Mouse (Mus musculus): ENCODE measurements around the gene Mgat4d.
"Not testable (repeated sequence)": the region's sequence is repeated elsewhere in the genome, so short reads cannot be mapped to it uniquely, and the experiment has no call there.

Gene Mgat4d

GRCm38 (mm10) chr8:83348263-83348662 lies at the start of gene Mgat4d:
Gene Mgat4d (plus strand): TSS chr8:83348471.
- no peak for DNase-seq (ENCODE audit: low read depth, low spot score)

- DNase-seq (ENCODE audit: low read depth, low spot score), result peak; percentile 75
Measured at GRCm38 (mm10) chr8:83300135-83300534, 48.1 kb upstream of the Mgat4d start.

- DNase-seq (ENCODE audit: low read depth, low spot score), result peak; percentile 64
Measured at GRCm38 (mm10) chr8:83304946-83305345, 43.3 kb upstream of the Mgat4d start.

- DNase-seq (ENCODE audit: low read depth, low spot score), result no peak
Measured at GRCm38 (mm10) chr8:83309836-83310235, 38.4 kb upstream of the Mgat4d start.

GRCm38 (mm10) chr8:83315084-83315483 lies 33.2 kb upstream of the Mgat4d start:
- DNase-seq (ENCODE audit: low read depth, low spot score), result not testable (repeated sequence)

- DNase-seq (ENCODE audit: low read depth, low spot score), result peak; percentile 55
Measured at GRCm38 (mm10) chr8:83315691-83316090, 32.6 kb upstream of the Mgat4d start.

GRCm38 (mm10) chr8:83320543-83320942 lies 27.7 kb upstream of the Mgat4d start:
- peak; percentile 18 for DNase-seq (ENCODE audit: low read depth, low spot score)

GRCm38 (mm10) chr8:83322374-83322773 lies 25.9 kb upstream of the Mgat4d start:
- no peak for DNase-seq (ENCODE audit: low read depth, low spot score)

- DNase-seq (ENCODE audit: low read depth, low spot score), result peak; percentile 41
Measured at GRCm38 (mm10) chr8:83323056-83323455, 25.2 kb upstream of the Mgat4d start.

GRCm38 (mm10) chr8:83327889-83328288 lies 20.4 kb upstream of the Mgat4d start:
- DNase-seq (ENCODE audit: low read depth, low spot score), result no peak

GRCm38 (mm10) chr8:83331567-83331898 lies 16.7 kb upstream of the Mgat4d start:
- DNase-seq (ENCODE audit: low read depth, low spot score), result no peak

- DNase-seq (ENCODE audit: low read depth, low spot score), result peak; percentile 96
Measured at GRCm38 (mm10) chr8:83331899-83332697, 16.2 kb upstream of the Mgat4d start, which contains the start of gene Elmod2. Gene Elmod2 (minus strand): TSS chr8:83332486.

- no peak for DNase-seq (ENCODE audit: low read depth, low spot score)
Measured at GRCm38 (mm10) chr8:83332864-83333263, 15.4 kb upstream of the Mgat4d start.

- DNase-seq (ENCODE audit: low read depth, low spot score), result no peak
Measured at GRCm38 (mm10) chr8:83342076-83342475, 6.2 kb upstream of the Mgat4d start.

GRCm38 (mm10) chr8:83342693-83343092 lies 5.6 kb upstream of the Mgat4d start:
- DNase-seq (ENCODE audit: low read depth, low spot score), result peak; percentile 30

GRCm38 (mm10) chr8:83351315-83351714 lies 3.0 kb downstream of the Mgat4d start:
- DNase-seq (ENCODE audit: low read depth, low spot score), result no peak

GRCm38 (mm10) chr8:83363156-83363769 lies 15.0 kb downstream of the Mgat4d start:
- no peak for DNase-seq (ENCODE audit: low read depth, low spot score)

GRCm38 (mm10) chr8:83377231-83377630 lies 29.0 kb downstream of the Mgat4d start:
- peak; percentile 86 for DNase-seq (ENCODE audit: low read depth, low spot score)

- DNase-seq (ENCODE audit: low read depth, low spot score), result peak; percentile 34
Measured at GRCm38 (mm10) chr8:83380141-83380540, 31.9 kb downstream of the Mgat4d start.

GRCm38 (mm10) chr8:83381016-83381415 lies 32.7 kb downstream of the Mgat4d start:
- no peak for DNase-seq (ENCODE audit: low read depth, low spot score)

GRCm38 (mm10) chr8:83382850-83383249 lies 34.6 kb downstream of the Mgat4d start:
- DNase-seq (ENCODE audit: low read depth, low spot score), result peak; percentile 96

- peak; percentile 83 for DNase-seq (ENCODE audit: low read depth, low spot score)
Measured at GRCm38 (mm10) chr8:83389316-83390005, 41.2 kb downstream of the Mgat4d start, which contains the start of gene Clgn. Gene Clgn (plus strand): TSS chr8:83389867.
